Mouse (Mus musculus) forebrain, embryonic 15.5 days (tissue): ENCODE data around the gene Tfg. TPM values are rescaled to one million over a fixed set of nuclear protein-coding genes. Genes with fewer than 3 reads are reported as not detected.

Experiments
- ATAC-seq: fragments of 200-750 bp; cut with Nextera tagmentation; replicated peaks from 2 replicates; pipeline ENCODE4 v1.8.0; 2017; ENCODE audit warnings: mild to moderate bottlenecking, moderate TSS enrichment, moderate library complexity
- H3K27ac ChIP-seq: fragments of 300-500 bp; sonication (generic); replicated peaks from 2 replicates; pipeline ENCODE4 v1.5.1; 2015; ENCODE audit warnings: mild to moderate bottlenecking, inconsistent platforms
- H3K27me3 ChIP-seq: fragments of 300-500 bp; sonication (generic); 2 replicates; pipeline ENCODE4 v1.6.1; 2015; ENCODE audit warnings: inconsistent platforms
- H3K36me3 ChIP-seq: fragments of 300-500 bp; sonication (generic); 2 replicates; pipeline ENCODE4 v1.6.1; 2015; ENCODE audit warnings: mild to moderate bottlenecking, inconsistent platforms
- H3K4me1 ChIP-seq: fragments of 300-500 bp; sonication (generic); 2 replicates; pipeline ENCODE4 v1.6.1; 2015; ENCODE audit warnings: inconsistent platforms
- H3K4me2 ChIP-seq: fragments of 300-500 bp; sonication (generic); replicated peaks from 2 replicates; pipeline ENCODE4 v1.6.1; 2015; ENCODE audit warnings: mild to moderate bottlenecking, inconsistent platforms
- H3K4me3 ChIP-seq: fragments of 300-500 bp; sonication (generic); 2 replicates; pipeline ENCODE4 v1.5.1; 2015; ENCODE audit warnings: mild to moderate bottlenecking, inconsistent platforms
- H3K9ac ChIP-seq: fragments of 300-500 bp; sonication (generic); replicated peaks from 2 replicates; pipeline ENCODE4 v1.6.1; 2015; ENCODE audit warnings: mild to moderate bottlenecking, inconsistent platforms
- H3K9me3 ChIP-seq: fragments of 300-500 bp; sonication (generic); 2 replicates; pipeline ENCODE4 v1.6.1; 2016; ENCODE audit warnings: inconsistent platforms
- WGBS: fragments of 180-500 bp; shearing (Covaris S2); methylation state at CpG from one replicate; pipeline ENCODE4 v1.1.7; 2015; ENCODE audit warnings: mixed read lengths; 5-methylcytosine and 5-hydroxymethylcytosine counted together
- polyA plus RNA-seq: library from polyadenylated mRNA; unstranded; fragments of >200 nt; fragmentation: Nextera tagmentation; extraction: Ambion mirVana; gene quantifications from 2 replicates; pipeline ENCODE4 v1.2.1, GENCODE M21; 2015

The Tfg gene
- polyA plus RNA-seq = 134 and 136 TPM in 2 replicates

- H3K9ac ChIP-seq = peak within 1 kb of the TSS; percentile 80
- peak within 1 kb of the TSS; percentile 98 for H3K27ac ChIP-seq
- H3K4me3 ChIP-seq = peak within 1 kb of the TSS; percentile 96
- peak; percentile 99 for ATAC-seq
- H3K36me3 ChIP-seq = no peaks in the 10 kb centered on the region
- H3K4me2 ChIP-seq = peak within 1 kb of the TSS; percentile 70
- H3K27me3 ChIP-seq = no peaks in the 10 kb centered on the region
- peaks cover 18% of the 10 kb centered on the region for H3K4me1 ChIP-seq
- H3K9me3 ChIP-seq = no peaks in the 10 kb centered on the region
- under 1% methylated on average over 62 of the region's 62 CpGs for WGBS
Measured at GRCm38 (mm10) chr16:56717224-56718200, at the start of gene Tfg. Gene Tfg, minus strand, starts transcription at chr16:56717450.

GRCm38 (mm10) chr16:56729060-56729459 is 11.8 kb upstream of the Tfg start:
- 39% methylated on average over 1 of the region's 1 CpGs for WGBS
- no peaks in the 10 kb centered on the region for H3K4me1 ChIP-seq

GRCm38 (mm10) chr16:56724927-56725326 is 7.7 kb upstream of the Tfg start:
- no peaks in the 10 kb centered on the region for H3K36me3 ChIP-seq
- H3K4me1 ChIP-seq = no peaks in the 10 kb centered on the region
- no peak overlapping the region for H3K4me3 ChIP-seq
- no peak overlapping the region for H3K27ac ChIP-seq
- no peak overlapping the region for H3K9ac ChIP-seq
- H3K27me3 ChIP-seq = no peaks in the 10 kb centered on the region
- 88% methylated on average over 10 of the region's 10 CpGs for WGBS
- ATAC-seq = no peak
- no peak overlapping the region for H3K4me2 ChIP-seq
- no peaks in the 10 kb centered on the region for H3K9me3 ChIP-seq

More at GRCm38 (mm10) chr16:56729060-56729459, 11.8 kb upstream of the Tfg start:
- ATAC-seq = no peak
- Histone ChIP-seq H3K9me3 (no peaks in the 10 kb centered on the region), H3K36me3 (no peaks in the 10 kb centered on the region), H3K27ac (no peak overlapping the region), H3K4me2 (no peak overlapping the region), H3K4me3 (no peak overlapping the region), H3K27me3 (no peaks in the 10 kb centered on the region), H3K9ac (no peak overlapping the region)

GRCm38 (mm10) chr16:56722357-56722756 is 5.1 kb upstream of the Tfg start:
- WGBS = 78% methylated on average over 4 of the region's 4 CpGs
- Histone ChIP-seq H3K9ac (no peak overlapping the region), H3K27me3 (no peaks in the 10 kb centered on the region), H3K36me3 (no peaks in the 10 kb centered on the region), H3K27ac (no peak overlapping the region), H3K9me3 (no peaks in the 10 kb centered on the region), H3K4me2 (no peak overlapping the region), H3K4me3 (no peak overlapping the region), H3K4me1 (peaks cover 4% of the 10 kb centered on the region; the same call in 1 of the 2 replicates)
- ATAC-seq = no peak

GRCm38 (mm10) chr16:56719031-56719430 is 1.8 kb upstream of the Tfg start:
- Histone ChIP-seq H3K36me3 (no peaks in the 10 kb centered on the region), H3K9ac (no peak overlapping the region), H3K27me3 (no peaks in the 10 kb centered on the region), H3K4me2 (no peak overlapping the region), H3K27ac (no peak overlapping the region), H3K4me3 (no peak overlapping the region), H3K9me3 (no peaks in the 10 kb centered on the region), H3K4me1 (peaks cover 18% of the 10 kb centered on the region)
- ATAC-seq = no peak

GRCm38 (mm10) chr16:56716557-56717179 is 582 bp downstream of the Tfg start:
- peak; percentile 56 for ATAC-seq
- Histone ChIP-seq H3K4me1 (peaks cover 18% of the 10 kb centered on the region), H3K9me3 (no peaks in the 10 kb centered on the region), H3K27ac (peak overlapping the region; percentile 98), H3K4me3 (peak overlapping the region; percentile 96), H3K4me2 (peak overlapping the region; percentile 70), H3K27me3 (no peaks in the 10 kb centered on the region), H3K9ac (peak overlapping the region; percentile 80), H3K36me3 (peaks cover 5% of the 10 kb centered on the region)
- under 1% methylated on average over 32 of the region's 38 CpGs for WGBS

GRCm38 (mm10) chr16:56715608-56716007 is 1.6 kb downstream of the Tfg start:
- Histone ChIP-seq H3K4me2 (peak overlapping the region; percentile 70), H3K9ac (no peak overlapping the region), H3K4me1 (peaks cover 18% of the 10 kb centered on the region), H3K27ac (no peak overlapping the region), H3K36me3 (peaks cover 15% of the 10 kb centered on the region), H3K9me3 (no peaks in the 10 kb centered on the region), H3K27me3 (no peaks in the 10 kb centered on the region), H3K4me3 (peak overlapping the region; percentile 96; the same call in 1 of the 2 replicates)
- 78% methylated on average over 3 of the region's 3 CpGs for whole genome bisulfite sequencing
- no peak for ATAC-seq

GRCm38 (mm10) chr16:56710071-56710470 is 7.2 kb downstream of the Tfg start:
- H3K4me1 ChIP-seq = no peaks in the 10 kb centered on the region
- no peak for ATAC-seq
- WGBS = 94% methylated on average over 3 of the region's 3 CpGs
- no peak overlapping the region for H3K9ac ChIP-seq
- no peak overlapping the region for H3K4me3 ChIP-seq
- no peak overlapping the region for H3K27ac ChIP-seq
- H3K36me3 ChIP-seq = peaks cover 46% of the 10 kb centered on the region
- no peak overlapping the region for H3K4me2 ChIP-seq
- no peaks in the 10 kb centered on the region for H3K9me3 ChIP-seq
- no peaks in the 10 kb centered on the region for H3K27me3 ChIP-seq

- WGBS = 83% methylated on average over 3 of the region's 3 CpGs
- no peak overlapping the region for H3K4me2 ChIP-seq
- no peaks in the 10 kb centered on the region for H3K4me1 ChIP-seq
- no peaks in the 10 kb centered on the region for H3K27me3 ChIP-seq
- no peak overlapping the region for H3K9ac ChIP-seq
- no peaks in the 10 kb centered on the region for H3K9me3 ChIP-seq
- H3K4me3 ChIP-seq = no peak overlapping the region
- no peak overlapping the region for H3K27ac ChIP-seq
- ATAC-seq = no peak
- H3K36me3 ChIP-seq = peaks cover 45% of the 10 kb centered on the region
Measured at GRCm38 (mm10) chr16:56705731-56706130, 11.5 kb downstream of the Tfg start.

GRCm38 (mm10) chr16:56700898-56701297 is 16.4 kb downstream of the Tfg start:
- Histone ChIP-seq H3K9me3 (no peaks in the 10 kb centered on the region), H3K27me3 (no peaks in the 10 kb centered on the region), H3K9ac (no peak overlapping the region), H3K27ac (no peak overlapping the region), H3K4me3 (no peak overlapping the region), H3K4me1 (no peaks in the 10 kb centered on the region), H3K4me2 (no peak overlapping the region), H3K36me3 (peaks cover 30% of the 10 kb centered on the region)
- WGBS = 93% methylated on average over 3 of the region's 3 CpGs
- ATAC-seq = no peak

GRCm38 (mm10) chr16:56696448-56696847 is 20.8 kb downstream of the Tfg start:
- ATAC-seq = no peak
- Histone ChIP-seq H3K27ac (no peak overlapping the region), H3K27me3 (no peaks in the 10 kb centered on the region), H3K36me3 (peaks cover 37% of the 10 kb centered on the region), H3K4me1 (no peaks in the 10 kb centered on the region), H3K4me2 (no peak overlapping the region), H3K4me3 (no peak overlapping the region), H3K9me3 (no peaks in the 10 kb centered on the region), H3K9ac (no peak overlapping the region)
- 77% methylated on average over 2 of the region's 2 CpGs for WGBS

- Histone ChIP-seq H3K4me3 (no peak overlapping the region), H3K4me2 (no peak overlapping the region), H3K27me3 (no peaks in the 10 kb centered on the region), H3K36me3 (peaks cover 50% of the 10 kb centered on the region), H3K27ac (no peak overlapping the region), H3K4me1 (no peaks in the 10 kb centered on the region), H3K9me3 (no peaks in the 10 kb centered on the region), H3K9ac (no peak overlapping the region)
- WGBS = 84% methylated on average over 7 of the region's 7 CpGs
- ATAC-seq = peak; percentile 29; the same call in 1 of the 2 replicates
Measured at GRCm38 (mm10) chr16:56690715-56691114, 26.5 kb downstream of the Tfg start.
